Mouse (Mus musculus) myocyte (in vitro differentiated cells): ENCODE results near the gene Uchl3. TPM values are rescaled to one million over a fixed set of nuclear protein-coding genes. Genes with fewer than 3 reads are reported as not detected.

Experiments
- H3K27me3 ChIP-seq: one replicate; pipeline ENCODE4 v1.6.1; 2011; ENCODE audit not compliant: control insufficient read depth, insufficient read depth, insufficient read length
- H3K36me3 ChIP-seq: one replicate; pipeline ENCODE4 v1.6.1; 2011; ENCODE audit not compliant: control insufficient read depth, insufficient read depth
- H3K4me2 ChIP-seq: one replicate; pipeline ENCODE4 v1.6.1; 2011; ENCODE audit warnings: low read depth, control low read depth
- H3K4me3 ChIP-seq: one replicate; pipeline ENCODE4 v1.5.1; 2011; ENCODE audit warnings: mild to moderate bottlenecking, control low read depth, moderate library complexity
- H3K79me2 ChIP-seq: one replicate; pipeline ENCODE4 v1.6.1; 2011; ENCODE audit not compliant: control insufficient read depth, insufficient read depth
- H3ac ChIP-seq: one replicate; pipeline ENCODE4 v1.6.1; 2011; ENCODE audit not compliant: control insufficient read depth, insufficient read length
- CEBPB ChIP-seq: IDR thresholded peaks from 2 replicates; pipeline ENCODE4 v1.6.1; 2011; ENCODE audit warnings: mild to moderate bottlenecking, moderate library complexity; ENCODE audit not compliant: poor library complexity, insufficient read depth, severe bottlenecking
- E2F4 ChIP-seq: IDR thresholded peaks from one replicate; pipeline ENCODE4 v1.6.1; 2011; ENCODE audit warnings: mild to moderate bottlenecking, control low read depth, moderate library complexity; ENCODE audit not compliant: insufficient read depth
- MAX ChIP-seq: IDR thresholded peaks from one replicate; pipeline ENCODE4 v1.6.1; 2011; ENCODE audit warnings: low read depth, mild to moderate bottlenecking, control low read depth
- MYOD1 ChIP-seq, 3 experiments: IDR thresholded peaks; one replicate each; pipeline ENCODE4 v1.6.1; 2011; ENCODE audit warnings: control low read depth in 2 of 3, low read depth in 2 of 3, mild to moderate bottlenecking in 2 of 3, moderate library complexity in 1 of 3; ENCODE audit not compliant: insufficient read length in 2 of 3, control insufficient read depth in 1 of 3
- MYOG ChIP-seq, 3 experiments: IDR thresholded peaks; one replicate each; pipeline ENCODE4 v1.6.1; 2011; ENCODE audit warnings: control low read depth in 2 of 3, low read depth in 2 of 3, mild to moderate bottlenecking in 2 of 3; ENCODE audit not compliant: insufficient read length in 2 of 3, control insufficient read depth in 1 of 3, insufficient read depth in 1 of 3
- POLR2A ChIP-seq: IDR thresholded peaks from one replicate; pipeline ENCODE4 v1.6.1; 2011; ENCODE audit warnings: low read depth, mild to moderate bottlenecking, control low read depth, moderate library complexity; ENCODE audit not compliant: insufficient read length
- POLR2AphosphoS2 ChIP-seq: IDR thresholded peaks from one replicate; pipeline ENCODE4 v1.6.1; 2011; ENCODE audit warnings: low read depth, control low read depth; ENCODE audit not compliant: insufficient read length
- REST ChIP-seq: IDR thresholded peaks from one replicate; pipeline ENCODE4 v1.6.1; 2011; ENCODE audit warnings: mild to moderate bottlenecking, control low read depth, moderate library complexity; ENCODE audit not compliant: insufficient read depth, insufficient read length
- SRF ChIP-seq: IDR thresholded peaks from one replicate; pipeline ENCODE4 v1.6.1; 2011; ENCODE audit warnings: low read depth; ENCODE audit not compliant: control insufficient read depth, insufficient read length
- TCF12 ChIP-seq: IDR thresholded peaks from one replicate; pipeline ENCODE4 v1.6.1; 2011; ENCODE audit warnings: mild to moderate bottlenecking, control low read depth; ENCODE audit not compliant: poor library complexity, insufficient read depth, severe bottlenecking
- TCF3 ChIP-seq: IDR thresholded peaks from one replicate; pipeline ENCODE4 v1.6.1; 2011; ENCODE audit warnings: low read depth, control low read depth; ENCODE audit not compliant: insufficient read length
- USF1 ChIP-seq: IDR thresholded peaks from one replicate; pipeline ENCODE4 v1.6.1; 2011; ENCODE audit warnings: low read depth, mild to moderate bottlenecking, control low read depth, moderate library complexity
- polyA plus RNA-seq: library from polyadenylated mRNA; unstranded; fragments of >200 nt; fragmentation: generic; extraction: Trizol; gene quantifications from one replicate; pipeline ENCODE4 v1.2.1, GENCODE M21; 2012; ENCODE audit warnings: missing spikeins

Uchl3 gene
- polyA plus RNA-seq, 1 experiment: 29.4 TPM

DNA sequence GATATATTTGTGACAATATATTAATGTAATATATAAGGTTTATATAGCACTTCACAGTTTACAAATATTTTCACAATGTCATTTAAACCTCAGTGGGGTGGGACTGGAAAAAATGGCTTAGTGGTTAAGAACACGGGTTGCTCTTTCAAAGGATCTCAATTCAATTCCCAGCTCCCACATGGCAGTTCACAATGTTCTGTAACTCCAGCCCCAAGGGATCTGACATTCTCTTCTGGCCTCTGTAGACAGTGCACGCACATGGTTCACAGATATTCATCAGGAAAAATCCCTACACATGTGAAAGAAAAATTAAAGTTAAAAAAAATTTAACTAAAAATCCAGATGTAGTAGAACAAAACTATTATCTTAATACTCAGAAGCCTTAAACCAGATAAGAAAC is 34.6 kb downstream of the Uchl3 start:
- no peak overlapping the region for H3K4me3 ChIP-seq
- no peaks in the 10 kb centered on the region for H3K27me3 ChIP-seq
- no peak overlapping the region for H3K4me2 ChIP-seq
- no peak overlapping the region for H3ac ChIP-seq
- TF ChIP-seq E2F4: no peak
- TF ChIP-seq MYOD1 (IDR thresholded peaks at IDR 0.05; ENCODE audit: control insufficient read depth in 1 of 3, insufficient read length in 2 of 3, low read depth in 2 of 3): no peak
- H3K79me2 ChIP-seq: no peaks in the 10 kb centered on the region
- H3K36me3 ChIP-seq: peaks cover 5% of the 10 kb centered on the region

GRCm38 (mm10) chr14:101704479-101704878 is 50.7 kb downstream of the Uchl3 start:
- no peak overlapping the region for H3K4me3 ChIP-seq
- no peaks in the 10 kb centered on the region for H3K79me2 ChIP-seq
- no peaks in the 10 kb centered on the region for H3K36me3 ChIP-seq
- H3ac ChIP-seq: no peak overlapping the region
- TF ChIP-seq CEBPB: no peak
- TF ChIP-seq POLR2A: no peak
- TF ChIP-seq REST: no peak
- TF ChIP-seq MYOG (IDR thresholded peaks at IDR 0.05; ENCODE audit: control insufficient read depth in 1 of 3, insufficient read depth in 1 of 3, insufficient read length in 2 of 3, low read depth in 2 of 3): no peak
- no peak for TF ChIP-seq POLR2AphosphoS2
- no peak for TF ChIP-seq TCF12
- TF ChIP-seq USF1: no peak
- no peaks in the 10 kb centered on the region for H3K27me3 ChIP-seq
- H3K4me2 ChIP-seq: no peak overlapping the region

- Histone ChIP-seq H3K4me2 (no peak overlapping the region), H3K36me3 (no peaks in the 10 kb centered on the region), H3ac (no peak overlapping the region), H3K27me3 (no peaks in the 10 kb centered on the region), H3K79me2 (no peaks in the 10 kb centered on the region), H3K4me3 (no peak overlapping the region)
- TF ChIP-seq E2F4 (no peak), MAX (no peak), POLR2AphosphoS2 (no peak), USF1 (no peak), TCF12 (no peak), SRF (no peak), MYOD1 (IDR thresholded peaks at IDR 0.05; ENCODE audit: control insufficient read depth in 1 of 3, insufficient read length in 2 of 3, low read depth in 2 of 3) (no peak), POLR2A (no peak)
Observed at GRCm38 (mm10) chr14:101707088-101707487, 53.3 kb downstream of the Uchl3 start.

- Histone ChIP-seq H3K36me3 (no peaks in the 10 kb centered on the region), H3K4me3 (no peak overlapping the region), H3ac (no peak overlapping the region), H3K27me3 (peaks cover 28% of the 10 kb centered on the region), H3K79me2 (no peaks in the 10 kb centered on the region), H3K4me2 (no peak overlapping the region)
- no peak for TF ChIP-seq SRF
- no peak for TF ChIP-seq TCF12
- TF ChIP-seq POLR2AphosphoS2: no peak
- TF ChIP-seq CEBPB: no peak
- no peak for TF ChIP-seq USF1
- no peak for TF ChIP-seq MYOG (IDR thresholded peaks at IDR 0.05; ENCODE audit: control insufficient read depth in 1 of 3, insufficient read depth in 1 of 3, insufficient read length in 2 of 3, low read depth in 2 of 3)
- no peak for TF ChIP-seq TCF3
- TF ChIP-seq MAX: no peak
- TF ChIP-seq POLR2A: no peak
Observed at GRCm38 (mm10) chr14:101714414-101714813, 60.6 kb downstream of the Uchl3 start.

DNA sequence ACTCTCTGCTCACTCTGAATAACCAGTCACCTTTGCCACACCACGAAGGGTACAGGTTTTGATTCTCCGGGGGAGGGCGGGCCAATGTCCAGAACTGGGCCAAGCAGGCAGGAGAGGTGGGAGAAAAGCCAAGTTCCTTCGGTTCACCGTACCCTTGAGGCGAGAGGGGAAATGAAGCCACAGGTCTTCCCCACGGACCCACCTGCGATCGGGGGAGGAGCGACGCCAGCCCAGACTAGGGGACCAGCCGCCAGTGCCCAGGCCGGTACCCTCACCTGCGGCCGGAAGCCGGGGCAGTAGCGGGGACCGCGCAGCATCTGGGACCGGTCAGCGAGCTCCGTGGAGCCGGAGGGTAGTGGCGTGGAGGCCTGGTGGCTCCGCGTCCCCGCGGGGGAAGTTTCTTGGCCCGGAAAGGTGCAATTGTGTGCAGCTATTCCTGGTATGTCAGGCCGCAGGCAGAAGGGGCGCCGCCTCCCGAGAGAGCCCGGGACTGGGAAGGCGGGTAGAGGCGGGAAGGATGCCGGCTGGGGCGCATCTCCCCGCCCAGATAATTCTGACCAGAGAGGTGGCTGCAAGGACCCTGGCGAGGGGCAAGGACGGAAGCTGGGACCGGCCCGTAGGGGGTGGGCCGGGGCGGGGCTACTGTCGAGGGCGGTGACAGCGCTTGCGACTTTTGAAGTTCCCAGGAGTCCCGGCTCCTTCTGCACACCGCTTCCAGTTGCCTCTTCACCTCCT is 75.6 kb downstream of the Uchl3 start, which contains the start of the genes Gm9922 and Lmo7:
Gene Gm9922, minus strand, starts transcription at position 578 of the 735 bp plus-strand sequence.
Gene Lmo7, plus strand, starts transcription at position 721 of the 735 bp plus-strand sequence.
- peak within 1 kb of the TSS; percentile 84 for H3K4me2 ChIP-seq
- TF ChIP-seq MYOG (IDR thresholded peaks at IDR 0.05; ENCODE audit: control insufficient read depth in 1 of 3, insufficient read depth in 1 of 3, insufficient read length in 2 of 3, low read depth in 2 of 3) (peak in 1 of 3 experiments; percentile 17), MYOD1 (IDR thresholded peaks at IDR 0.05; ENCODE audit: control insufficient read depth in 1 of 3, insufficient read length in 2 of 3, low read depth in 2 of 3) (no peak)
- no peaks in the 10 kb centered on the region for H3K79me2 ChIP-seq
- H3K4me3 ChIP-seq: peak within 1 kb of the TSS; percentile 25
- H3K36me3 ChIP-seq: no peaks in the 10 kb centered on the region
- no peaks in the 10 kb centered on the region for H3K27me3 ChIP-seq
- H3ac ChIP-seq: peak within 1 kb of the TSS; percentile 41
